9 mouse cellular contexts compared by ENCODE assay signal in genomic region chr17:83958706-83959105, GRCm38 (mm10).
DNase-seq lines count a peak whose midpoint lies in the region; ATAC-seq and TF ChIP-seq lines count a peak whose summit lies in the region.
"Had no signal": no experiment of that assay in that cellular context is flagged by ENCODE, and none has a peak within 500 bp of the region (broad histone marks: within the 10 kb centered on the region; RNA-seq: fewer than 3 reads in every experiment).

No protein-coding gene starts in this region.

- no peaks in the 10 kb centered on the region for H3K79me2 ChIP-seq in heart, adult 2 months (replicated peaks; ENCODE audit: control insufficient read depth, insufficient read depth, low read length)

- peak overlapping the region; percentile 97 for H3K27ac ChIP-seq in heart, adult 2 months
- H3K27ac ChIP-seq in brown adipose tissue, adult 24 weeks (replicated peaks; ENCODE audit: low read depth, low read length) = peak overlapping the region; percentile 86
- H3K27ac ChIP-seq in kidney, adult 2 months (ENCODE audit: insufficient read depth, low read depth, low read length) = peak overlapping the region; percentile 65
- peak overlapping the region; percentile 47; the same call in 1 of the 2 replicates for H3K27ac ChIP-seq in liver, embryonic 14.5 days

- intact Hi-C loops in heart, adult 2 months (cut with DNase I) = no loop called here
- intact Hi-C loops in heart, postnatal 36 days (cut with DNase I) = no loop called here
- intact Hi-C loops in left cerebral cortex, postnatal 4 days (cut with DNase I) = no loop called here

- H3K36me3 ChIP-seq in heart, adult 2 months (ENCODE audit: control insufficient read depth, insufficient read depth, low read length) = no peaks in the 10 kb centered on the region
- no peaks in the 10 kb centered on the region for H3K36me3 ChIP-seq in kidney, adult 2 months (ENCODE audit: control insufficient read depth, insufficient read depth, low read length)
- H3K36me3 ChIP-seq in liver, embryonic 14.5 days (replicated peaks; ENCODE audit: control insufficient read depth, insufficient read depth, low read depth) = no peaks in the 10 kb centered on the region

- H3K4me3 ChIP-seq in heart, adult 2 months = no peak overlapping the region
- no peak overlapping the region for H3K4me3 ChIP-seq in brown adipose tissue, adult 24 weeks (ENCODE audit: insufficient read depth, low read depth, low read length)
- no peak overlapping the region for H3K4me3 ChIP-seq in kidney, adult 2 months (ENCODE audit: insufficient read depth, low read depth, low read length)
- H3K4me3 ChIP-seq in liver, embryonic 14.5 days (ENCODE audit: insufficient read depth in 1 of 2, low read depth in 2 of 2, low read length in 2 of 2) = no peak overlapping the region

- no peak for TF ChIP-seq EP300 in heart, adult 2 months (IDR thresholded peaks at IDR 0.05; ENCODE audit: insufficient read depth, low read depth, low read length)
- TF ChIP-seq EP300 in liver, embryonic 14.5 days (IDR thresholded peaks at IDR 0.05; ENCODE audit: low read depth) = no peak

- H3K4me1 ChIP-seq in heart, adult 2 months (ENCODE audit: control insufficient read depth, insufficient read depth, low read length) = peaks cover 49% of the 10 kb centered on the region
- H3K4me1 ChIP-seq in brown adipose tissue, adult 24 weeks (ENCODE audit: control insufficient read depth, insufficient read depth, insufficient read length, low read length) = peaks cover 52% of the 10 kb centered on the region
- peaks cover 65% of the 10 kb centered on the region for H3K4me1 ChIP-seq in kidney, adult 2 months (ENCODE audit: control insufficient read depth, insufficient read depth, low read length)
- peaks cover 48 to 84% of the 10 kb centered on the region in 2 experiments for H3K4me1 ChIP-seq in liver, embryonic 14.5 days (replicated peaks; ENCODE audit: control insufficient read depth in 2 of 2, insufficient read depth in 2 of 2, low read length in 1 of 2)

- H3K4me2 ChIP-seq in liver, embryonic 14.5 days (ENCODE audit: low read depth) = no peak overlapping the region; the same call in 1 of the 2 replicates

- no peak for TF ChIP-seq POLR2A in heart, adult 2 months (IDR thresholded peaks at IDR 0.05; ENCODE audit: insufficient read depth, low read depth, low read length)
- no peak for TF ChIP-seq POLR2A in kidney, adult 2 months (IDR thresholded peaks at IDR 0.05; ENCODE audit: low read depth, low read length)

- 75% methylated on average over 3 of the region's 3 CpGs for WGBS in heart, adult 2 months
- 54% methylated on average over 3 of the region's 3 CpGs for WGBS in kidney, adult 2 months
- 39% methylated on average over 3 of the region's 3 CpGs for WGBS in liver, embryonic 14.5 days (ENCODE audit: insufficient replicate concordance)

- no peaks in the 10 kb centered on the region for H3K9me3 ChIP-seq in liver, embryonic 14.5 days (ENCODE audit: control insufficient read depth, low read length)

- H3K27me3 ChIP-seq in heart, adult 2 months (ENCODE audit: control insufficient read depth, insufficient read depth, low read length) = no peaks in the 10 kb centered on the region
- H3K27me3 ChIP-seq in kidney, adult 2 months (replicated peaks; ENCODE audit: control insufficient read depth, insufficient read depth, low read length) = no peaks in the 10 kb centered on the region
- no peaks in the 10 kb centered on the region for H3K27me3 ChIP-seq in liver, embryonic 14.5 days (ENCODE audit: control insufficient read depth, insufficient read depth, low read length)

- H3K9ac ChIP-seq in heart, adult 2 months (ENCODE audit: low read depth, low read length) = no peak overlapping the region
- H3K9ac ChIP-seq in liver, embryonic 14.5 days (replicated peaks) = no peak overlapping the region

- no peak for TF ChIP-seq CTCF in heart, adult 2 months (IDR thresholded peaks at IDR 0.05)
- no peak for TF ChIP-seq CTCF in kidney, adult 2 months (conservative IDR thresholded peaks at IDR 0.05; ENCODE audit: insufficient read depth, insufficient read length, low read depth, low read length)
- no peak for TF ChIP-seq CTCF in liver, embryonic 14.5 days (IDR thresholded peaks at IDR 0.05; ENCODE audit: low read depth)

- ATAC-seq in liver, embryonic 14.5 days (ENCODE audit: insufficient read depth) = peak; percentile 36; the same call in 1 of the 2 replicates

- peak in 1 of 2 experiments; percentile 10 for DNase-seq in heart, adult 2 months
- DNase-seq in heart, postnatal 36 days = no peak
- DNase-seq in kidney, adult 2 months = peak; percentile 93
- DNase-seq in liver, embryonic 14.5 days (ENCODE audit: low read depth in 3 of 3, low spot score in 3 of 3) = no peak
- no peak for DNase-seq in adipocyte (ENCODE audit: low spot score)
- no peak for DNase-seq in left cerebral cortex, postnatal 4 days
- DNase-seq in Muller cell, postnatal 12 days (ENCODE audit: inconsistent ontology term) = no peak
- DNase-seq: cerebellum, postnatal 25 days had no signal

Comparison
In these comparisons a context has a peak if more than half of its experiments do, and no peak if none do; other contexts are left out.
1. H3K27ac ChIP-seq: peak in every context shown above with its lines; median percentile 97 in heart, adult 2 months; 86 in brown adipose tissue, adult 24 weeks; 65 in kidney, adult 2 months; 47 in liver, embryonic 14.5 days.